Mouse (Mus musculus): ENCODE results near the gene Wdr82.

Wdr82 gene

DNA sequence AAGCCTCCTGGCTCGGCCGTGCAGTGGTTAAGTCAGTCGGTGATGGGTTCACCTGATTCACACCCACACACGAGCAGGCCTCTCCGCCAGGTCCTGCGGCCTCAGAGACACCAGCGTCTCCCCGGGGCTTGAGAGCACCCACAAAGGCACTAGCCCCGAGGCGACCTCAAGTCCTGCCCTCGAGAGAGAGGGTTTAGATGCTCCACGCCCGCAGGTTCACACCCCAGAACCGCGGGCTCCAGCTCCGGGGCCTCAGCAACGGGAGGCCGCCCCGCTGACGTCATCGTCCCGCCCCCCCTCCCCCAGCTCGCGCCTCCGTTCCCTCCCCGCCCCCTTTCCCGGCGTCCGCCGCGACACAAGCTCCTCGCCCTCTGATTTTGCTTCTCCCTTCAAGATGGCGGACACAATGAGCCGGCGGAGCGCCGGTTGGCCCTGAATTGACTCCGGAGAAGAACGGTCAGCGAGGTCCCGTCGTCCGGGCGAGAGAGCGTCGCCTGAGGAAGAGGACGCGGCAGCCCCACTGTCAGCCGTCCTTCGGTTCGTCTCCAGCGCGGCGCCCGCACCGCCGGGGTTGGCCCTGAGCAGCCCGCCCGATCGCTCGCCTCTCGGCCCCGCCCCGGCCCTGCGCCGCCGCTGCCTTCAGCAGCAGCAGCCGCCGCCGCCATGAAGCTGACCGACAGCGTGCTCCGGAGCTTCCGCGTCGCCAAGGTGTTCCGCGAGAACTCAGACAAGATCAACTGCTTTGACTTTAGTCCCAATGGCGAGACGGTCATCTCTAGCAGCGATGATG, at the start of gene Wdr82:
Gene Wdr82, plus strand, starts transcription at position 373 of the 790 bp plus-strand sequence.
- DNase-seq (ENCODE audit: low spot score): peak; percentile 54

DNA sequence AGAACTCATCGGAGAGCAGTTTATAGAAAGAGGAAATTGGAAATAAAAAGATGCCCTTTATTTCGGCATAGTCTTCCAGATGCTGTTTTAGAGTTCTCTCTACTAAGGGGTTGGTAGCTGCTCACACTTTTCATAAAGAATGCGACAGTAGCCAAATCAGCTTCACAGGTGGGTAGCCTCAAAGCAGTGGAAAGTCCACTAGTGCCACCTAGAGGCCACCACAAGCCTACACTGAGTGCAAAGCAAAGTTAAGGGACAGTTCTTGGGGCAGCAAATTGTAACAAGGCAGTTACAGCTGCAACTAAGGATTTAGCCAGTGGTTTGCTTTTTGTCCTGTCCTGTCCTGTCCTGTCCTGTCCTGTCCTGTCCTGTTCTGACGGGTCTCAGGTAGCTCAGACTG, 47.1 kb upstream of the Wdr82 start:
- no peak for DNase-seq (ENCODE audit: low spot score)

DNA sequence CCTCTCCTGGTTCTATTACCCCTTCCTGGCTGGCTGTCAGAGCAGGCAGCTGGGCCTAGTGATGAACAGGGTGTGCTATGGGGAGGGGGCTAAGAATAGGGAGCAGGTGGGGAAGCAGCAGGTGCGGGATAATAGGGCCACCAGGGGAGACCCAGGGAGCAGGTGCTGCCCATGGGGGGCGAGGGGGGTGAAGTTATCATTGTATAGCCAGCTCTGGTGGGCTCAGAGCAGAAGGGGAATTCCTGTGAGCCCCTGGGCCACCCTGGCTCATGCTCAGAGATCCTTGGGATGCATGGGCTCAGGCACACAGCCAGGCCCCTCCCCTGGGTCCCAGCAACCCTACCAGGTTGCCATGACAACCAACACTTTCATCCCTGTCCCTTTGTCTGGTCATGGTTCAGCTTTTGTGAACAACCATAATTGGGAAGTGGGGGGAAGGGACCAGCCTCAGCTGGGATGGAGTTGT, 43.9 kb upstream of the Wdr82 start:
- no peak for DNase-seq (ENCODE audit: low spot score)

GRCm38 (mm10) chr9:106129072-106129471, 41.7 kb upstream of the Wdr82 start:
- DNase-seq (ENCODE audit: low spot score): no peak

GRCm38 (mm10) chr9:106130250-106130649, 40.5 kb upstream of the Wdr82 start:
- DNase-seq (ENCODE audit: low spot score): no peak

DNA sequence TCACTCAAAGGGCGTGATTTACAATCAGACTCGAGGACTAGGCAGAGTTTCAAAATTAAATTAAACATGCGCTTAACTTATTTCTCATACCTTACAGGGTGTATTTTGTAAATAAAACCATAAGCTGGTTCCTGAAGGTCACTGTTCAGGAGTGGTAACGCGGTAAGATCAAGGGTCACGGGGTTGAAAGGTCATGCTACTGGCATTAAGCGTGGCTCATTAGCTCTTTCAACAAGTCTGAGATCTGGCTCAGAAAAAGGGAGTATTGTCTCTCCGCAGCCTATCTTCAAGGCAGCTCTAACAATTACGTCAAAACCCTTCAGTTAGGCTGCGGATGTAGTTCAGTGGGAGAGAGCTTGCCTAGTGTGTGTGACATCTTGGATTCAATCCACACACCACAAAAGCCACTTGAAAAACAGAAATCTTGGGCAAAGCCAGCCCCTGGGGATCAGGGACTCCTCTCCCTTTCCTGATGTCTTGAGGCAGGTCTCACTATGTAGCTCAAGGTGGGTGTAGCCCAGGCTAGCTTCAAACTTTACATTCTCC, 33.0 kb upstream of the Wdr82 start:
- DNase-seq (ENCODE audit: low spot score): no peak

GRCm38 (mm10) chr9:106139763-106140162, 31.0 kb upstream of the Wdr82 start:
- no peak for DNase-seq (ENCODE audit: low spot score)

DNA sequence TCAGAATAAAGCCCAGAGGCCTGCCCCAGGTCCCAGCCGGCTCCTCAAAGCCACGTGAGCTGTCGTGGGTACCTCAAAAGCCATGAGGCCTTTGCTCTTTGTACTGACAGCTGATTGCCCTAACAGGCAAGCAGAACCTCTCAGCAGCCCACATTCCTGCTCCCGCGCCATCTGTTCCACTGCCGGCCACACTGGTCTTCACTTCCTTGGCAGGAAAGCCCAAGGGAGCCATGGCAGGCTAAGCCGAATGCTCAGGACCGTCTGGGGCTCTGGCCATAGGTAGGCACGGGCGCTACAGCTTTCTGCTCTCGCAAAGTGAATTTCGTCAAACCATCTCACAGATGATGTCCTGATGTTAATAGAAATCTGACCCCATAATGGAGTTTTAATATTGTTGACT, 28.8 kb upstream of the Wdr82 start:
- no peak for DNase-seq (ENCODE audit: low spot score)

DNA sequence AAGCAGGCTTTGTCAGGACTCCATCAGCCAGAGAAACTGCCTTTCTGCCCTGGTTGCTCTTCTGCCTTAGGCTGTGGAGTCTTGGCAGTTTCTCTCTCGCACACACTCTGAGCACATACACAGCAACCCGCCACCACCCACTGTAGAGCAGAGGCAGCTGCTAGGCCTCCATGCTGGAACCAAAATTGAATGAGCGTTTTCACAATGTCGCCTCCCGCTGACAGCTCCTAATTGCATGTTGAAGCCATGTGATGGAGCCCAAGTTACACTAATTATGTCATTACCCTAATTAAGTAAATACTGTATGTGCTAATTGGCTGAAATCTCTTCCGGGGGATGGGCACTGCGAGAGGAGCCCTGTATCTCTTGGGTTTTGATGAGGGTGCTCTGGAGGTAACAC, 26.6 kb upstream of the Wdr82 start:
- no peak for DNase-seq (ENCODE audit: low spot score)

GRCm38 (mm10) chr9:106145582-106145981, 25.1 kb upstream of the Wdr82 start:
- no peak for DNase-seq (ENCODE audit: low spot score)

DNA sequence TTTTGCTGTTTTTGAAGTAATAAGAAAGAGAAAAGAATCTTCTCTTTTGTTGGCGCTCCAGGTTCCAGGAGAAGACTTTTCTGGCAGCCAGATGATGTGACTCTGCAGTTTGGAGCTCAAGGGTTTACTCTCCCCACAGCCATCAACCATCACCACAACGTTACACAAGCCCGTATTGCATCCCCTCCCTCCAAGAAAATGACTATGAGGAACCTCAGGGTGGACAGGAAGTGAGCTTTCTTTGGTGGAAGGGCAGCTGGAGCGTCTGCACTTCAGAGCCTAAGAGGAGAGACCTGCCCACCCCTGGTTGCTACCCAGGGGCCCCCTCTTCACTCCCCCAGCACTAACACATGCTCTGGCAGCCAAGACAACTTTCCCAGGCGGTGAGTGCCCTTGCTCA, 23.4 kb upstream of the Wdr82 start:
- no peak for DNase-seq (ENCODE audit: low spot score)

DNA sequence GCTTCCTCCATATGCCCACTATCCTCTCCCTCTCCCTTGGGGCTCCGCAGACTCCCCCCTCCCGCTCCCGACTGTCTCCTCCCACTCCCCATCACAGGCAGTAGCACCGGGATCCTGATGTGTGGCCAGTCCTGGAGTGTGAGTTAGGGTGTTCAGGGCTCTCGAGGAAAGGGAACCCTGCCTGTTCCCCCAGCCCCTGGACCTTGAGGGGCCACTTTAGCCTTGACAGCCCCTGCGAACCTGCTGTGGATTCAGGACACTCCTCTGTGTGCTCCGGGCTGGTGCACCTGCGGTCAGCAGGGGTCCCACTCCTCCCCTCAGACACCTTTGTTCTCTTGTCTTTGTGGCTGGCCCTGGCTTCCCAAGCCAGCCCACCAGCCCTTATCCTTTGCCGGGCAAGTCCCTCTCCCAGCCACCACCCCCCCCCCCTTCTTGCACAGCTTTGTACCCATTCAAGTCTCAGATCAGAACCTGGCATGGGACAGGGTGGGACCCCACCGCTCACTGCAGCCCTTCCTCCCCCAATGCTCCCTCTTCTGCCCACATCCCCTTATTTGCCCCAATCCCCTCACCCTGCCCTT, 22.8 kb upstream of the Wdr82 start:
- DNase-seq (ENCODE audit: low spot score): no peak

DNA sequence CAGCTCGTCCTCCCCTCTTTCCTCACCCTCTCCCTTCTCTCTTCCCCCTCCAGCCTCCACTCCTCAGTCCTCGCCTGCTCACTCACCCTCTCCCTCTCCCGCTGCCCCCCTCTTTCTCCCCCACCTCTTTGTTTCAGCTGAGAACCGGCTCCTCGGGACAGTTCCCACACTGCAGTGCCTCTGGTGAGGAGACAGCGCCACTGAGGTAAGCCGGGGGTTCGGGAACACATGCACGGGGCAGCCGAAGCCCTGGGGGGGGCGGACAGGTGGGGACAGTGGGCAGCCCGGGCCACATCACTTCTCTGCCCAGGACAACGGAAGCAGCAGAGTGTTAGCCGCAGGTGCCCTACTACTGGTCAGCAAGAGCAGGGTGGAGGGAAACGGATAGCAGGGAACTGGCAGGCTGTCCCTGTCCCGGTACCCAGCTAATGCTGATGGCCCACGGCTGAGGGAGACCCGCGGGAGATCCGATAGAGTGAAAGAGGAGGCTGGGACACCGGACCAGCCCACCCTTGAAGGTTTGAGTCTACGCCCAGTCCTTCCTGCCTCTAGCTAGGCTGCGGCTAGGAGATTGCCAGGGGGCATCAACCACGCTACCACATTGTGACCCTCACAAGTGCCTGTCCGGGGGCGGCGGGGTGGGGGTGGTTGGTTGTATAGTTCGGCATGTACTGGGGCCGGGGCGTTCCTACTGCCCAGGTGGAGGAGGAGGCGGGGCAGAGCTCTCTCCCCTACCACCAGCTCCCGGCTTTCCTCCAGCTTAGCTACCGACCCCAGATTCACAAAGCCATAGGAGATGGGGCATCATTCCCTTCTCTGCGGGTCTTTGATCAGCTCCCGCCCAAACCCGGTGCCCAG, 22.0 kb upstream of the Wdr82 start:
- no peak for DNase-seq (ENCODE audit: low spot score)

DNA sequence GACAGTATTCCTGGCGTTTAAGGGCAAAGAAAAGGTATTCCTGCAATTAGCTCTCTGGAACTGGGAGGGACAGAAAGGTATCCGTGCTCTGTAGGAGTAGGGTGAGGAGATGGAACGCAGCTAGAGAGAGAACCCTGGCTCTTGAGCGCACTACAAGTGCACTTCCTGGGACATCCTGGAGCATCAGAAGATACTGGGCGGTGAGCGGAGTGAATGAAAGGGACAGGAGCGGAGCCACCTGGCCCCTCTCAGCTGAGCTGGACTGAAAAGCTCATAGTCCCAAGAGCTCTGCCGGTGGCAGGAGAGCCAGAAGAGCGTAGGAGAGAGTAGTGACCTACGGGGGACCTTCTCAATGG, 21.4 kb upstream of the Wdr82 start:
- no peak for DNase-seq (ENCODE audit: low spot score)

DNA sequence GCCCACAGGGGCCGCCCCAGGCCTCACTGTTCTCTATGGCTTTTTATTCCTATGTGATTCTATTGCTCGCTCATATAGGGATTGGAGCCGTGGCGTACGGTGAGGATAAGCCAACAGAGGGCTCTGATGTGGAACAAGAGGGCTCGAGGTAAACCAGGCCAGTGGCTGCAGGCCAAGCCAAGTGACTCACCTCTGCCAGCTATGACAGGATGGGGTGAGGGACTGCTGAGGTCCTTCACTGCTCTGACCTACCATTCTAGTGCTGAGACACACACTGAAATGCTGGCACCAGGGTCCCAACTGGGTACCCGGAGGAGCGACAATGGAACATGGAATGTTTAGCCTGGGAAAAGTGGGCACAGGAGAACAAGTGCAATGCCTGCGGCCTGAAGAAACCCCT, 16.6 kb upstream of the Wdr82 start:
- no peak for DNase-seq (ENCODE audit: low spot score)

DNA sequence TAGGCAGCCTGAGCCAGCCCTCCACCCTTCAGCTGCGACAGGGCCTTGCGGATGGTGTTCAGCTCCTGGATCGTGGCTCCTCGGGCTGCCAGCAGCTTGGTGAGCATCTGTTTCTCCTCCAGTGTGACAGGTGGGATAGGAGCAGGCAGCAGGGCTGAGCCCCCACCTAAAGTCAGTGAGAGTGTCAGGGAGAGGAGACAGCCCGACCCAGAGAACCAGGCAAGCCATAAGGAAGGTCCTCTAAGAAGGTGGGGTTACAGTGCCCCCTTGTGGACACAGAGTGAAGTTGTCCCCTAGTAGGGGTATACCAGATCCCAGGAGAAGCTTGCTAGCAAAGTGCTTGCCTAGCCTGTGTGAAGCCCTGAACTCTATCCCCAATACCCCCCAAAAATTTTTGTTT, 14.3 kb upstream of the Wdr82 start:
- DNase-seq (ENCODE audit: low spot score): no peak

DNA sequence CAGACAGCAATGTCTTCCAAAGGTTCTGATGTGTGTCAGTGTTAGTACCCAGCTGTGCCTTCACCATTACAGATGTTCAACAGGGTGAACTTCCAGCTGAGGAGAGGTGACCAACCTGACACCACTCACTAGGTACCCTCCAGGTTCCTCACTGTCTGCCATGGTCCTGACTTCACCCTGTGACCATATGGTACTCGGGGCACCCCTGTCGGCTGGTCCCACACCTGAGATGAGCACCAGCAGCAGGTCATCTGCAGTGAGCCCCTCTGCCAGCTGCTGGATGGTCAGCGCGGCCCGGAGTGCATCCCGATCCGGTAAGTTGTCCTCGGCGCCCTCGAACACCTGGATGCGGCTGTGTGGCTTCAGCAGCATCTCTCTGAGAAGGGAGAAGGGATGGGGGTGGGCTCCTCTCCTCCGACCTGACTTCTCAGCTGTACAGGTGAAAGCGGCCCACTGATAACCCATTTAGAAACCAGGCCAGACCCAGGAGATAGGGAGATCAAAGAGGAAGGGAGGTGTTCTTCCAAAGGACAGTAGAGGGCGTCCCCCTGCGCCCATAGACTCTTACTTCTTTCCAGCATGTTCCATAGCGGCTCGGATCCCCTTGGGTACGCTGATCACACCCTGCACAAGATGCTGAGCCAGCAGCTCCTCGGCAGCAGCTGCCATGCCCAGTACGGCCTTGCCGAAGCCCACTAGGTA, 13.7 kb upstream of the Wdr82 start:
- no peak for DNase-seq (ENCODE audit: low spot score)

DNA sequence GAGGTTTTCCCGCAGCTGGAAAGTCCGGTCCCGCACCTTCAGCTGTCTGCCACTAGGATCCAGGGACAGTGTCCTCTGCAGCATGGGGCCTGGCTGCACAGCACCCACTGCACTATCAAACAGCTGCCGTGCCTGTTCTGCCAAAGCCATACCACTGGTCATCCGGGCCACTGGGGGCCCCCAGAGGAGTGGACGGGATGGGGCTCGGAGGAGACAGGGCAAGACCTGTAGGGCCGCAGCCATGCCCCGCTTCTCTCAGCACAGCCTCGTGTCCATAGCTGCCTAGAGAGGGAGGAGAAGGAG, 13.2 kb upstream of the Wdr82 start:
- no peak for DNase-seq (ENCODE audit: low spot score)

- DNase-seq (ENCODE audit: low spot score): no peak
Measured at GRCm38 (mm10) chr9:106158037-106158491, 12.7 kb upstream of the Wdr82 start, which contains the start of gene Glyctk. Gene Glyctk (minus strand): TSS chr9:106158138.

GRCm38 (mm10) chr9:106159237-106159636, 11.5 kb upstream of the Wdr82 start:
- DNase-seq (ENCODE audit: low spot score): no peak

DNA sequence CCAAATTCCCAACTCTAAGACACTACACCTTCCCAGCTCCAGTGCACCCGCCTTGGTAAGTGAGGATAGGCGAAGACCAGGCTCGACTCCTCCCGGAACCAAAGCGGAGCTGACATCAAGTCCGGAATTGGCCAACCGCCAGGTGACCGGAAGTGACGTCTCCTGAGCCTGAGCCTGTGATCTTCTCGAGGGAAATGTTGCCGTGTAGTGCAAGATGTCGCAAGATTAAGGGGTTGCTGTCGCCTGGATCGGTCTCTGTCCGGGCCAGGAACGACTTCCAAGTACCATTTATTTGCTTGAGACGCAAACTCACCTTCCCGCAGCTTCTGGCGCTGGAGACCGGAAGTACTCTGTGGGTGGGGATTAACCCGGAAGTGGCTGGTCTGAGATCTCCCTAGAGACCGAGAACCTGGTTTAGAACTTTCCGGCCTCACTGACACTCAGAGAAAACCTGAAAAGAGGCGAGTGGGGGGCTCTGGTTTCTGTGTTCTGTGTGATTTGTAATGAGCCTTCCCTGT, 10.9 kb upstream of the Wdr82 start:
- DNase-seq (ENCODE audit: low spot score): peak; percentile 92

DNA sequence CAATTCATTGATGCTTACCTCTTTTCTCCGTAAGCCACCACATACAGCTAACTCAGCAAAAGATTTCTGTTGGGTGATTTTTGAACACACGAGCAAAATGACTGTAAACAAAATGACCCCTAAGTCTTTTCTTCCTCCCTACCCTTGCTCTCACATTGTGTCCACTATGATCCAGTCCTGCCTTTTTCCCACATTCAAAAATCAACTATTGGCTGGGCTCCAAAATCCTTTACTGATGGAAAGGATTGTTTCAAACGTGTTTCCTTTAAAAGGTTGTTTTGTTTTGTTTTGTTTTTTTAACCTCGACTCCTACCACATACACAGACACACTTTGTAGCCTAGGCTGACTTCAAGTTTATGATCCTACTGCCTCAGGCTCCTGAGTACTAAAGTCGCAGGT, 10.3 kb upstream of the Wdr82 start:
- DNase-seq (ENCODE audit: low spot score): no peak
